Mouse (Mus musculus) kidney, postnatal 10 days (tissue): Measurements from ENCODE around the gene Gm4302.
"Not testable (repeated sequence)": the region's sequence is repeated elsewhere in the genome, so short reads cannot be mapped to it uniquely, and the experiment has no call there.

ENCODE experiments used
- DNase-seq: peaks from one replicate; pipeline ENCODE4 v3.0.0; 2021; ENCODE audit warnings: mixed read lengths

Gene Gm4302

DNA sequence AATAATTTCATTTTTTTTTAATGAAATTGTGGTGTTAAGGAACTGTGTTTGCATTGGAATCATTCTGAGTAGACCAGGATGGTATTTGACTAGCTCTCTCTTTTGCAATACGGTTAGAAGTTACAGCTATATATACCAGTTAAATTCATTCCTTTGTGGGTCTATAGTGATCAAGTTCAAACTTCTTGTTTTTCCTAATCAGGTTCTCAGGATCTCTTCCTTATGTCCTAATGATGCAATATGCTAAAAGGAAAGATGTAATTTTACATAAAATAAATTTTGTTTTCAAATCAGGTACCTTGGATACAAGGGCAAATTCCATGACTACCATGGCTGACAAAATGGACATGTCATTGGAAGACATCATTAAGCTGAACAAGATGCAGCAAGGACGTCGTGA lies at the start of gene Gm4302:
Gene Gm4302, plus strand, starts transcription at position 301 of the 400 bp plus-strand sequence.
- DNase-seq = not testable (repeated sequence)

DNA sequence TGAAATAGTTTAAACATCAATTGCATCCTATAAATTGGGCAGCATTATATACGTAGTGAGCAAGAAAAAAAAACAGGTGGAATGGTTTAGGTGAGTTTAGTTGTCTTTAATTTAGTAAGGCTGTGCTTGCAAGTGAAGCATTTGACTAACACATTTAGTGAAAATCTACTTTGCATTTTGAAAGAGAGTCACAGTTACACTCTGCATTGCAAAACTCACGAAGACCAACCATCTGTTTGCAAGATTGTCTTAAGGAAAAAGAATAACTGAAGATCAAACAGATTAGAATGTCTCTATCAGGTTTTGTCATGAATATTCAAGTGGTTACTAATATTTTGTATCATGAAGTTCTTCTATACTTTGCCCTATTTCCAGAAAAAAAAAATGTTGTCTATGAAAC lies 44.5 kb upstream of the Gm4302 start:
- no peak for DNase-seq

GRCm38 (mm10) chr10:100300106-100300505 lies 40.5 kb upstream of the Gm4302 start:
- not testable (repeated sequence) for DNase-seq

- not testable (repeated sequence) for DNase-seq
Observed at GRCm38 (mm10) chr10:100335376-100335775, 5.3 kb upstream of the Gm4302 start, which contains the start of gene Gm4301. Gm4301 (plus strand) TSS chr10:100335676.

GRCm38 (mm10) chr10:100345672-100346071 lies 5.0 kb downstream of the Gm4302 start, which contains the start of gene Gm4303:
Gm4303 (plus strand) TSS chr10:100345972.
- DNase-seq = not testable (repeated sequence)

GRCm38 (mm10) chr10:100350793-100351192 lies 10.2 kb downstream of the Gm4302 start, which contains the start of gene Gm4305:
Gm4305 (plus strand) TSS chr10:100351093.
- DNase-seq = not testable (repeated sequence)

DNA sequence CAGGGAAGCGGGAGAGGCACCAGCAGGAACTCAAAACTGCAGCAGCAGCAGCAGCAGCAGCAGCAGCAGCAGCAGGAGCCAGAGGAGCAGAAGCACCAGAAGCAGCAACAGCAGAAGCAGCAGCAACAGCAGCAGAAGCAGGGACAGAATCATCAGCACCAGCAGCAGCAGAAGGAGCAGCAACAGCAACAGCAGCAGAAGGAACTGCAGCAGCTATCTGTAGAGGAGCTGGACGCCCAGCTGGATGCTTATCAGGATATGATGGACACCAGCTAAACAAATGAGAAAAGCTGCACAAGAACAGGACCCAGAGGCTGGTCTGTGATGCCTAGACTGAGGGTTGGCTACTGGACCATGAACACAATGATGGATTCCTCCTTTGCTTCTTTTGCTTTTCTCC lies 16.2 kb downstream of the Gm4302 start:
- peak; percentile 9 for DNase-seq

GRCm38 (mm10) chr10:100361038-100361437 lies 20.4 kb downstream of the Gm4302 start, which contains the start of gene Gm4307:
Gm4307 (plus strand) TSS chr10:100361338.
- DNase-seq = not testable (repeated sequence)

DNA sequence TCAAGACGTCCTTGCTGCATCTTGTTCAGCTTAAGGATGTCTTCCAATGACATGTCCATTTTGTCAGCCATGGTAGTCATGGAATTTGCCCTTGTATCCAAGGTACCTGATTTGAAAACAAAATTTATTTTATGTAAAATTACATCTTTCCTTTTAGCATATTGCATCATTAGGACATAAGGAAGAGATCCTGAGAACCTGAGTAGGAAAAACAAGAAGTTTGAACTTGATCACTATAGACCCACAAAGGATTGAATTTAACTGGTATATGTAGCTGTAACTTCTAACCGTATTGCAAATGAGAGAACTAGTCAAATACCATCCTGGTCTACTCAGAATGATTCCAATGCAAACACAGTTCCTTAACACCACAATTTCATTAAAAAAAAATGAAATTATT lies 41.8 kb downstream of the Gm4302 start, which contains the start of gene Gm4312:
Gene Gm4312, minus strand, starts transcription at position 101 of the 400 bp plus-strand sequence.
- not testable (repeated sequence) for DNase-seq
